Mouse (Mus musculus) E14TG2a.4 (cell line): ENCODE data around the gene Mical3.
A peak's percentile ranks its signal among the peaks of the same experiment; 100 is the strongest.

Source experiments
- H3K27me3 ChIP-seq: 2 replicates; pipeline ENCODE4 v1.6.1; 2014; ENCODE audit warnings: low read length, control low read depth; ENCODE audit not compliant: insufficient read depth
- H3K36me3 ChIP-seq: 2 replicates; pipeline ENCODE4 v1.6.1; 2014; ENCODE audit warnings: low read length, control low read depth; ENCODE audit not compliant: insufficient read depth
- H3K4me1 ChIP-seq: replicated peaks from 2 replicates; pipeline ENCODE4 v1.6.1; 2014; ENCODE audit warnings: low read depth, low read length, control low read depth
- H3K4me3 ChIP-seq: replicated peaks from 2 replicates; pipeline ENCODE4 v1.5.1; 2014; ENCODE audit warnings: mild to moderate bottlenecking, low read length
- H3K9me3 ChIP-seq: 2 replicates; pipeline ENCODE4 v1.6.1; 2014; ENCODE audit warnings: low read length, control low read depth
- CTCF ChIP-seq: conservative IDR thresholded peaks from 2 replicates; pipeline ENCODE4 v1.5.1; 2014; ENCODE audit warnings: low read length
- NANOG ChIP-seq: IDR thresholded peaks from 2 replicates; pipeline ENCODE4 v1.6.1; 2014; ENCODE audit warnings: borderline replicate concordance, low read length, mixed read lengths
- POU5F1 ChIP-seq: IDR thresholded peaks from 2 replicates; pipeline ENCODE4 v1.6.1; 2014; ENCODE audit warnings: low read length, borderline replicate concordance

Mical3 gene

GRCm38 (mm10) chr6:120986172-120986571, 144.6 kb downstream of the Mical3 start:
- peaks cover 5% of the 10 kb centered on the region; the same call in 1 of the 2 replicates for H3K36me3 ChIP-seq
- H3K4me3 ChIP-seq = no peak overlapping the region
- H3K27me3 ChIP-seq = no peaks in the 10 kb centered on the region
- peaks cover 31% of the 10 kb centered on the region for H3K4me1 ChIP-seq
- no peaks in the 10 kb centered on the region for H3K9me3 ChIP-seq
- TF ChIP-seq CTCF = no peak
- TF ChIP-seq POU5F1 = no peak
- TF ChIP-seq NANOG = no peak

GRCm38 (mm10) chr6:120982314-120982713, 148.5 kb downstream of the Mical3 start:
- no peak for TF ChIP-seq CTCF
- TF ChIP-seq NANOG = no peak
- TF ChIP-seq POU5F1 = no peak
- Histone ChIP-seq H3K27me3 (no peaks in the 10 kb centered on the region), H3K4me3 (no peak overlapping the region), H3K9me3 (no peaks in the 10 kb centered on the region), H3K4me1 (peaks cover 40% of the 10 kb centered on the region), H3K36me3 (peaks cover 11% of the 10 kb centered on the region; the same call in 1 of the 2 replicates)

- no peaks in the 10 kb centered on the region for H3K9me3 ChIP-seq
- no peaks in the 10 kb centered on the region for H3K27me3 ChIP-seq
- H3K4me3 ChIP-seq = no peak overlapping the region
- H3K36me3 ChIP-seq = peaks cover 11% of the 10 kb centered on the region; the same call in 1 of the 2 replicates
- TF ChIP-seq CTCF (peak; percentile 60), POU5F1 (no peak)
- H3K4me1 ChIP-seq = peaks cover 40% of the 10 kb centered on the region
Observed at GRCm38 (mm10) chr6:120981537-120981936, 149.3 kb downstream of the Mical3 start.

- Histone ChIP-seq H3K27me3 (no peaks in the 10 kb centered on the region), H3K36me3 (peaks cover 6% of the 10 kb centered on the region; the same call in 1 of the 2 replicates), H3K4me1 (peaks cover 51% of the 10 kb centered on the region), H3K4me3 (peak overlapping the region; percentile 50), H3K9me3 (no peaks in the 10 kb centered on the region)
- TF ChIP-seq NANOG (no peak), CTCF (no peak), POU5F1 (no peak)
Observed at GRCm38 (mm10) chr6:120978019-120978621, 152.7 kb downstream of the Mical3 start.

GRCm38 (mm10) chr6:120976991-120977390, 153.8 kb downstream of the Mical3 start:
- Histone ChIP-seq H3K27me3 (no peaks in the 10 kb centered on the region), H3K4me1 (peaks cover 48% of the 10 kb centered on the region), H3K36me3 (peaks cover 14% of the 10 kb centered on the region), H3K9me3 (no peaks in the 10 kb centered on the region), H3K4me3 (no peak overlapping the region)
- no peak for TF ChIP-seq NANOG
- no peak for TF ChIP-seq POU5F1
- TF ChIP-seq CTCF = no peak

- Histone ChIP-seq H3K36me3 (peaks cover 20% of the 10 kb centered on the region), H3K27me3 (no peaks in the 10 kb centered on the region), H3K4me3 (no peak overlapping the region), H3K9me3 (no peaks in the 10 kb centered on the region), H3K4me1 (peaks cover 42% of the 10 kb centered on the region)
- no peak for TF ChIP-seq CTCF
- no peak for TF ChIP-seq POU5F1
- TF ChIP-seq NANOG = no peak
Observed at GRCm38 (mm10) chr6:120976097-120976496, 154.7 kb downstream of the Mical3 start.

GRCm38 (mm10) chr6:120971797-120972590, 158.8 kb downstream of the Mical3 start:
- no peaks in the 10 kb centered on the region for H3K27me3 ChIP-seq
- H3K9me3 ChIP-seq = no peaks in the 10 kb centered on the region
- TF ChIP-seq CTCF = peak; percentile 99
- TF ChIP-seq POU5F1 = no peak
- H3K4me1 ChIP-seq = peaks cover 24% of the 10 kb centered on the region
- peaks cover 18% of the 10 kb centered on the region for H3K36me3 ChIP-seq
- H3K4me3 ChIP-seq = no peak overlapping the region

- peaks cover 18% of the 10 kb centered on the region for H3K36me3 ChIP-seq
- H3K4me3 ChIP-seq = no peak overlapping the region
- no peaks in the 10 kb centered on the region for H3K9me3 ChIP-seq
- TF ChIP-seq POU5F1 = no peak
- TF ChIP-seq CTCF = no peak
- TF ChIP-seq NANOG = no peak
- no peaks in the 10 kb centered on the region for H3K27me3 ChIP-seq
- H3K4me1 ChIP-seq = peaks cover 16% of the 10 kb centered on the region
Observed at GRCm38 (mm10) chr6:120970939-120971796, 159.6 kb downstream of the Mical3 start.
